Mouse (Mus musculus): Measurements from ENCODE around the gene Smarce1.

- no peak for TF ChIP-seq ZC3H11A (IDR thresholded peaks at IDR 0.05; ENCODE audit: borderline replicate concordance, low read depth, low read length)
- TF ChIP-seq MAFK (IDR thresholded peaks at IDR 0.05; ENCODE audit: insufficient read depth, low read depth, low read length) = no peak
- TF ChIP-seq CHD2 (IDR thresholded peaks at IDR 0.05; ENCODE audit: low read depth, low read length) = no peak
- no peak for TF ChIP-seq HCFC1 (IDR thresholded peaks at IDR 0.05; ENCODE audit: borderline replicate concordance, insufficient read depth, low read length)
These were observed 21.9 kb upstream of the Smarce1 start for GRCm38 (mm10) chr11:99252671-99253070.

Measured in ES-E14 (cell line).